Mouse (Mus musculus): Measurements from ENCODE around the gene Scnn1b. TPM values are rescaled to one million over a fixed set of nuclear protein-coding genes. Genes with fewer than 3 reads are reported as not detected.

The Scnn1b gene
- polyA plus RNA-seq, 1 experiment from 2014 or later: not detected

GRCm38 (mm10) chr7:121873998-121874397, 9.2 kb downstream of the Scnn1b start:
- Histone ChIP-seq H3K9me3 (no peaks in the 10 kb centered on the region), H3K36me3 (no peaks in the 10 kb centered on the region), H3K27ac (replicated peaks) (no peak overlapping the region), H3K4me2 (no peak overlapping the region), H3K4me1 (replicated peaks) (no peaks in the 10 kb centered on the region), H3K9ac (no peak overlapping the region), H3K4me3 (no peak overlapping the region), H3K27me3 (no peaks in the 10 kb centered on the region)
- ATAC-seq (ENCODE audit: low read depth): no peak
- WGBS: 52% methylated on average over 3 of the region's 3 CpGs

- H3K4me1 ChIP-seq (replicated peaks): no peaks in the 10 kb centered on the region
- no peaks in the 10 kb centered on the region for H3K27me3 ChIP-seq
- no peak overlapping the region for H3K27ac ChIP-seq (replicated peaks)
- H3K4me2 ChIP-seq: no peak overlapping the region
- H3K9me3 ChIP-seq: no peaks in the 10 kb centered on the region
- WGBS: 90% methylated on average over 7 of the region's 7 CpGs
- no peak overlapping the region for H3K4me3 ChIP-seq
- H3K36me3 ChIP-seq: no peaks in the 10 kb centered on the region
- ATAC-seq (ENCODE audit: low read depth): no peak
- no peak overlapping the region for H3K9ac ChIP-seq
Measured at GRCm38 (mm10) chr7:121874784-121875183, 9.9 kb downstream of the Scnn1b start.

GRCm38 (mm10) chr7:121880246-121880645, 15.4 kb downstream of the Scnn1b start:
- no peak overlapping the region for H3K4me2 ChIP-seq
- no peaks in the 10 kb centered on the region for H3K36me3 ChIP-seq
- ATAC-seq (ENCODE audit: low read depth): no peak
- H3K27me3 ChIP-seq: no peaks in the 10 kb centered on the region
- WGBS: 91% methylated on average over 4 of the region's 4 CpGs
- H3K27ac ChIP-seq (replicated peaks): no peak overlapping the region
- H3K9ac ChIP-seq: no peak overlapping the region
- no peak overlapping the region for H3K4me3 ChIP-seq
- H3K9me3 ChIP-seq: no peaks in the 10 kb centered on the region
- H3K4me1 ChIP-seq (replicated peaks): no peaks in the 10 kb centered on the region

GRCm38 (mm10) chr7:121890636-121891360, 26.0 kb downstream of the Scnn1b start:
- no peaks in the 10 kb centered on the region for H3K4me1 ChIP-seq (replicated peaks)
- no peak overlapping the region for H3K9ac ChIP-seq
- 92% methylated on average over 13 of the region's 13 CpGs for WGBS
- H3K36me3 ChIP-seq: no peaks in the 10 kb centered on the region
- no peak overlapping the region for H3K27ac ChIP-seq (replicated peaks)
- no peaks in the 10 kb centered on the region for H3K27me3 ChIP-seq
- H3K4me3 ChIP-seq: no peak overlapping the region
- no peak overlapping the region for H3K4me2 ChIP-seq
- ATAC-seq (ENCODE audit: low read depth): no peak
- H3K9me3 ChIP-seq: no peaks in the 10 kb centered on the region; the same call in 1 of the 2 replicates

- H3K4me3 ChIP-seq: no peak overlapping the region
- no peak overlapping the region for H3K4me2 ChIP-seq
- H3K27ac ChIP-seq (replicated peaks): no peak overlapping the region
- no peak overlapping the region for H3K9ac ChIP-seq
- H3K4me1 ChIP-seq (replicated peaks): no peaks in the 10 kb centered on the region; the same call in 1 of the 2 replicates
- no peaks in the 10 kb centered on the region; the same call in 1 of the 2 replicates for H3K9me3 ChIP-seq
- H3K36me3 ChIP-seq: no peaks in the 10 kb centered on the region
- no peak for ATAC-seq (ENCODE audit: low read depth)
- 42% methylated on average over 6 of the region's 6 CpGs for WGBS
- peaks cover 6% of the 10 kb centered on the region; the same call in 1 of the 2 replicates for H3K27me3 ChIP-seq
Measured at GRCm38 (mm10) chr7:121896689-121897088, 31.9 kb downstream of the Scnn1b start.

- H3K27me3 ChIP-seq: peaks cover 6% of the 10 kb centered on the region; the same call in 1 of the 2 replicates
- H3K4me3 ChIP-seq: 0 out of 2 replicates have a peak overlapping the region, but pooled peaks have one; percentile 2
- H3K9me3 ChIP-seq: no peaks in the 10 kb centered on the region
- 6% methylated on average over 14 of the region's 14 CpGs for WGBS
- no peaks in the 10 kb centered on the region for H3K36me3 ChIP-seq
- no peak overlapping the region for H3K9ac ChIP-seq
- no peaks in the 10 kb centered on the region; the same call in 1 of the 2 replicates for H3K4me1 ChIP-seq (replicated peaks)
- H3K27ac ChIP-seq (replicated peaks): no peak overlapping the region
- peak overlapping the region; percentile 38 for H3K4me2 ChIP-seq
- no peak for ATAC-seq (ENCODE audit: low read depth)
Measured at GRCm38 (mm10) chr7:121899311-121899710, 34.5 kb downstream of the Scnn1b start.

GRCm38 (mm10) chr7:121899940-121900339, 35.1 kb downstream of the Scnn1b start:
- 11% methylated on average over 7 of the region's 7 CpGs for WGBS

GRCm38 (mm10) chr7:121902757-121903411, 38.0 kb downstream of the Scnn1b start:
- no peak overlapping the region for H3K4me2 ChIP-seq
- H3K9me3 ChIP-seq: no peaks in the 10 kb centered on the region
- no peaks in the 10 kb centered on the region; the same call in 1 of the 2 replicates for H3K4me1 ChIP-seq (replicated peaks)
- ATAC-seq (ENCODE audit: low read depth): no peak
- H3K27ac ChIP-seq (replicated peaks): no peak overlapping the region; the same call in 1 of the 2 replicates
- H3K27me3 ChIP-seq: peaks cover 6% of the 10 kb centered on the region; the same call in 1 of the 2 replicates
- no peaks in the 10 kb centered on the region for H3K36me3 ChIP-seq
- WGBS: 82% methylated on average over 8 of the region's 8 CpGs
- no peak overlapping the region for H3K9ac ChIP-seq
- H3K4me3 ChIP-seq: no peak overlapping the region

More at GRCm38 (mm10) chr7:121899940-121900339, 35.1 kb downstream of the Scnn1b start:
- Histone ChIP-seq H3K36me3 (no peaks in the 10 kb centered on the region), H3K9me3 (no peaks in the 10 kb centered on the region), H3K4me3 (0 out of 2 replicates have a peak overlapping the region, but pooled peaks have one; percentile 2), H3K9ac (no peak overlapping the region), H3K27me3 (peaks cover 6% of the 10 kb centered on the region; the same call in 1 of the 2 replicates), H3K27ac (replicated peaks) (no peak overlapping the region), H3K4me1 (replicated peaks) (no peaks in the 10 kb centered on the region; the same call in 1 of the 2 replicates), H3K4me2 (peak overlapping the region; percentile 38)
- peak; percentile 40; the same call in 1 of the 2 replicates for ATAC-seq (ENCODE audit: low read depth)

- Histone ChIP-seq H3K9ac (no peak overlapping the region), H3K27me3 (no peaks in the 10 kb centered on the region), H3K9me3 (no peaks in the 10 kb centered on the region), H3K36me3 (no peaks in the 10 kb centered on the region), H3K4me2 (no peak overlapping the region), H3K4me3 (no peak overlapping the region), H3K4me1 (replicated peaks) (no peaks in the 10 kb centered on the region), H3K27ac (replicated peaks) (no peak overlapping the region)
- ATAC-seq (ENCODE audit: low read depth): no peak
- WGBS: 81% methylated on average over 4 of the region's 4 CpGs
Measured at GRCm38 (mm10) chr7:121906879-121907278, 42.0 kb downstream of the Scnn1b start.

GRCm38 (mm10) chr7:121912250-121912649, 47.4 kb downstream of the Scnn1b start:
- no peak overlapping the region for H3K4me2 ChIP-seq
- 82% methylated on average over 8 of the region's 8 CpGs for WGBS

GRCm38 (mm10) chr7:121913944-121914343, 49.1 kb downstream of the Scnn1b start:
- 78% methylated on average over 6 of the region's 6 CpGs for WGBS
- no peaks in the 10 kb centered on the region for H3K27me3 ChIP-seq
- H3K27ac ChIP-seq (replicated peaks): no peak overlapping the region
- H3K4me1 ChIP-seq (replicated peaks): no peaks in the 10 kb centered on the region
- no peak for ATAC-seq (ENCODE audit: low read depth)
- H3K9ac ChIP-seq: no peak overlapping the region
- H3K4me2 ChIP-seq: no peak overlapping the region
- H3K36me3 ChIP-seq: no peaks in the 10 kb centered on the region
- no peaks in the 10 kb centered on the region for H3K9me3 ChIP-seq
- no peak overlapping the region for H3K4me3 ChIP-seq

More at GRCm38 (mm10) chr7:121912250-121912649, 47.4 kb downstream of the Scnn1b start:
- ATAC-seq (ENCODE audit: low read depth): no peak
- H3K27ac ChIP-seq (replicated peaks): no peak overlapping the region
- no peaks in the 10 kb centered on the region for H3K27me3 ChIP-seq
- H3K4me3 ChIP-seq: no peak overlapping the region
- H3K9me3 ChIP-seq: no peaks in the 10 kb centered on the region
- no peak overlapping the region for H3K9ac ChIP-seq
- H3K4me1 ChIP-seq (replicated peaks): no peaks in the 10 kb centered on the region
- H3K36me3 ChIP-seq: no peaks in the 10 kb centered on the region

GRCm38 (mm10) chr7:121924361-121924760, 59.5 kb downstream of the Scnn1b start:
- no peak for ATAC-seq (ENCODE audit: low read depth)
- Histone ChIP-seq H3K4me2 (no peak overlapping the region), H3K36me3 (peaks cover 35% of the 10 kb centered on the region), H3K4me1 (replicated peaks) (no peaks in the 10 kb centered on the region), H3K27me3 (no peaks in the 10 kb centered on the region), H3K9me3 (no peaks in the 10 kb centered on the region), H3K9ac (no peak overlapping the region), H3K4me3 (no peak overlapping the region), H3K27ac (replicated peaks) (no peak overlapping the region)
- WGBS: 96% methylated on average over 7 of the region's 7 CpGs

Data from neural tube, embryonic 13.5 days (tissue).